Mouse (Mus musculus): Measurements from ENCODE around the gene Cyp2c55.

Gene Cyp2c55

GRCm38 (mm10) chr19:39006715-39007114 lies at the start of gene Cyp2c55:
TSS of gene Cyp2c55 (plus strand) at chr19:39007019.
- DNase-seq (ENCODE audit: low spot score), result no peak

GRCm38 (mm10) chr19:38970741-38971140 lies 36.1 kb upstream of the Cyp2c55 start:
- no peak for DNase-seq (ENCODE audit: low spot score)

GRCm38 (mm10) chr19:38972581-38972980 lies 34.2 kb upstream of the Cyp2c55 start:
- DNase-seq (ENCODE audit: low spot score), result no peak

GRCm38 (mm10) chr19:38973666-38974065 lies 33.2 kb upstream of the Cyp2c55 start:
- no peak for DNase-seq (ENCODE audit: low spot score)

- no peak for DNase-seq (ENCODE audit: low spot score)
Measured at GRCm38 (mm10) chr19:38976269-38976668, 30.6 kb upstream of the Cyp2c55 start.

GRCm38 (mm10) chr19:38981966-38982365 lies 24.9 kb upstream of the Cyp2c55 start:
- peak; percentile 17 for DNase-seq (ENCODE audit: low spot score)

- DNase-seq (ENCODE audit: low spot score), result no peak
Measured at GRCm38 (mm10) chr19:38998248-38998647, 8.6 kb upstream of the Cyp2c55 start.

- DNase-seq (ENCODE audit: low spot score), result no peak
Measured at GRCm38 (mm10) chr19:38998676-38999075, 8.1 kb upstream of the Cyp2c55 start.

GRCm38 (mm10) chr19:39005132-39005531 lies 1.7 kb upstream of the Cyp2c55 start:
- DNase-seq (ENCODE audit: low spot score), result no peak

GRCm38 (mm10) chr19:39057928-39058327 lies 51.1 kb downstream of the Cyp2c55 start:
- DNase-seq (ENCODE audit: low spot score), result no peak

GRCm38 (mm10) chr19:39060719-39061118 lies 53.9 kb downstream of the Cyp2c55 start, which contains the start of gene Cyp2c65:
TSS of gene Cyp2c65 (plus strand) at chr19:39061015.
- no peak for DNase-seq (ENCODE audit: low spot score)
